Mouse (Mus musculus): Measurements from ENCODE around the gene Arhgef25.

- TF ChIP-seq POLR2A (IDR thresholded peaks at IDR 0.05; ENCODE audit: control insufficient read depth, extremely low read depth, insufficient read depth, low read length, poor library complexity) = no peak
- no peak for TF ChIP-seq CTCF (IDR thresholded peaks at IDR 0.05; ENCODE audit: borderline replicate concordance, control insufficient read depth, extremely low read depth, insufficient read depth, low read length, poor library complexity)
These were observed 700 bp downstream of the Arhgef25 start for GRCm38 (mm10) chr10:127189116-127189650.

All from thymus, adult 2 months (tissue).